18 mouse cellular contexts compared by ENCODE assay signal in the genomic region with DNA sequence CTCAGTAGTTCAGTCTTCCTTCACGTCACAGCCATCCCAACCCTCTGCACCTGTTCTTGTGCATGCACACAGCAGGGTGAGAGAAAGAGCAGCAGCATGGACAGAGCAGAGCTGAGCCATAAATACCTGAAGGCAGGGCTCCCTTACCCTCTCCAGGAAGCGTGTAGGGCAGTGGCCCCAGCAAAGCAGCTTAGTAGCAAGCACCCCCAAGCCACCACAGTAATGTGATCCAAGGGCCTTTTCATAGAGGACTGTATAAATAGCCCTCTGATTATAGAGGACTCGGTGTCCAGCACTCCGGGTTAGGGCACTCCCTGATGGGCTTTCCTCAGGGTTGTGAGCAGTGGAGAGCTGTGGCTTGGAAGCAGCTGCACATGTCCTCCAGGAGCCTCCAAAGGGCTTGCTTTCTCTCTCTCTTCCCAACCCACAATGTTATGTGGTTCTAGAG. TPM values are rescaled to one million over a fixed set of nuclear protein-coding genes. Genes with fewer than 3 reads are reported as not detected.
DNase-seq lines count a peak whose midpoint lies in the region; ATAC-seq and TF ChIP-seq lines count a peak whose summit lies in the region.
"Had no signal": no experiment of that assay in that cellular context is flagged by ENCODE, and none has a peak within 500 bp of the region (broad histone marks: within the 10 kb centered on the region; RNA-seq: fewer than 3 reads in every experiment).

No protein-coding gene starts in this region.

- ATAC-seq in heart, embryonic 14.5 days (ENCODE audit: insufficient number of reproducible peaks, insufficient read depth, low FRiP score, low read depth) = peak; percentile 29; the same call in 1 of the 2 replicates
- ATAC-seq in heart, embryonic 12.5 days (ENCODE audit: insufficient number of reproducible peaks, low FRiP score) = no peak
- ATAC-seq in embryonic facial prominence, embryonic 15.5 days (ENCODE audit: insufficient number of reproducible peaks, low FRiP score, low TSS enrichment, low read depth) = peak; percentile 71; the same call in 1 of the 2 replicates
- peak; percentile 74 for ATAC-seq in limb, embryonic 15.5 days (ENCODE audit: insufficient number of reproducible peaks, low FRiP score, low TSS enrichment, low read depth)
- ATAC-seq in liver, postnatal 0 days = no peak
- no peak for ATAC-seq in erythroid progenitor cell, adult 5-6 weeks (replicated peaks; ENCODE audit: low FRiP score, poor library complexity, severe bottlenecking)
- ATAC-seq: forebrain, embryonic 14.5 days; lung, postnatal 0 days; midbrain, embryonic 16.5 days had no signal

- no peak for TF ChIP-seq POLR2A in cerebellum, adult 2 months (IDR thresholded peaks at IDR 0.05; ENCODE audit: borderline replicate concordance, insufficient read depth, low read length)

- peaks cover 15% of the 10 kb centered on the region for H3K36me3 ChIP-seq in heart, embryonic 14.5 days (ENCODE audit: control insufficient read depth, insufficient read depth, low read length)
- H3K36me3 ChIP-seq in heart, embryonic 12.5 days = 0 out of 2 replicates have a peak, but pooled peaks cover 4% of the 10 kb centered on the region
- peaks cover 12% of the 10 kb centered on the region; the same call in 1 of the 2 replicates for H3K36me3 ChIP-seq in embryonic facial prominence, embryonic 15.5 days
- peaks cover 7% of the 10 kb centered on the region; the same call in 1 of the 2 replicates for H3K36me3 ChIP-seq in limb, embryonic 15.5 days
- H3K36me3 ChIP-seq in liver, postnatal 0 days (replicated peaks; ENCODE audit: insufficient read depth, low read length) = 0 out of 2 replicates have a peak, but pooled peaks cover 2% of the 10 kb centered on the region
- H3K36me3 ChIP-seq: hindbrain, embryonic 13.5 days had no signal

- H3K9me3 ChIP-seq in heart, embryonic 14.5 days (ENCODE audit: control insufficient read depth, low read length) = no peaks in the 10 kb centered on the region
- H3K9me3 ChIP-seq in heart, embryonic 12.5 days (replicated peaks) = no peaks in the 10 kb centered on the region
- H3K9me3 ChIP-seq in embryonic facial prominence, embryonic 15.5 days (replicated peaks) = no peaks in the 10 kb centered on the region
- H3K9me3 ChIP-seq in limb, embryonic 15.5 days = no peaks in the 10 kb centered on the region
- H3K9me3 ChIP-seq in liver, postnatal 0 days (ENCODE audit: low read length) = no peaks in the 10 kb centered on the region
- H3K9me3 ChIP-seq: hindbrain, embryonic 13.5 days; megakaryocyte, embryonic 14.5 days; neural tube, embryonic 12.5 days had no signal

- peaks cover 15% of the 10 kb centered on the region for H3K4me1 ChIP-seq in cerebellum, adult 2 months (ENCODE audit: control insufficient read depth, insufficient read depth, low read length)
- peaks cover 22 to 39% of the 10 kb centered on the region in 2 experiments for H3K4me1 ChIP-seq in heart, embryonic 14.5 days (ENCODE audit: control insufficient read depth in 2 of 2, insufficient read depth in 2 of 2, low read length in 2 of 2)
- H3K4me1 ChIP-seq in heart, embryonic 12.5 days (replicated peaks) = peaks cover 58% of the 10 kb centered on the region
- H3K4me1 ChIP-seq in embryonic facial prominence, embryonic 15.5 days = peaks cover 39% of the 10 kb centered on the region
- peaks cover 20% of the 10 kb centered on the region for H3K4me1 ChIP-seq in limb, embryonic 15.5 days
- peaks cover 6% of the 10 kb centered on the region for H3K4me1 ChIP-seq in liver, postnatal 0 days (ENCODE audit: insufficient read depth)
- H3K4me1 ChIP-seq: megakaryocyte, embryonic 14.5 days had no signal

- peak; percentile 40 to 45 for DNase-seq in cerebellum, adult 2 months
- no peak for DNase-seq in cerebellum, adult 9-10 months
- no peak for DNase-seq in liver, postnatal 0 days
- DNase-seq: adrenal gland, postnatal 14 days; kidney, adult 18-20 months had no signal

- no peak for TF ChIP-seq CTCF in cerebellum, adult 2 months (IDR thresholded peaks at IDR 0.05; ENCODE audit: borderline replicate concordance, insufficient read depth, low read depth, low read length)
- TF ChIP-seq CTCF in liver, postnatal 0 days (IDR thresholded peaks at IDR 0.05; ENCODE audit: low read depth) = no peak

- TF ChIP-seq EP300 in liver, postnatal 0 days (IDR thresholded peaks at IDR 0.05; ENCODE audit: low read depth) = no peak

- WGBS in cerebellum, adult 2 months = 27% methylated on average over 4 of the region's 4 CpGs
- 51% methylated on average over 4 of the region's 4 CpGs for WGBS in heart, embryonic 14.5 days
- WGBS in heart, embryonic 12.5 days = 66% methylated on average over 4 of the region's 4 CpGs
- 62% methylated on average over 4 of the region's 4 CpGs for WGBS in embryonic facial prominence, embryonic 15.5 days
- WGBS in limb, embryonic 15.5 days = 47% methylated on average over 4 of the region's 4 CpGs
- 83% methylated on average over 4 of the region's 4 CpGs for WGBS in liver, postnatal 0 days (ENCODE audit: insufficient replicate concordance)

- H3K9ac ChIP-seq in heart, embryonic 14.5 days (ENCODE audit: low read length) = no peak overlapping the region
- no peak overlapping the region for H3K9ac ChIP-seq in heart, embryonic 12.5 days
- no peak overlapping the region for H3K9ac ChIP-seq in embryonic facial prominence, embryonic 15.5 days
- H3K9ac ChIP-seq in limb, embryonic 15.5 days = no peak overlapping the region
- no peak overlapping the region for H3K9ac ChIP-seq in liver, postnatal 0 days (replicated peaks)
- H3K9ac ChIP-seq: hindbrain, embryonic 13.5 days; neural tube, embryonic 12.5 days had no signal

- peak overlapping the region; percentile 56 for H3K27ac ChIP-seq in cerebellum, adult 2 months (ENCODE audit: insufficient read depth, low read length)
- H3K27ac ChIP-seq in heart, embryonic 14.5 days (replicated peaks in 1 of 2; ENCODE audit: control insufficient read depth in 1 of 2, insufficient read depth in 1 of 2, low read depth in 2 of 2, low read length in 2 of 2) = no peak overlapping the region
- no peak overlapping the region for H3K27ac ChIP-seq in heart, embryonic 12.5 days (ENCODE audit: poor library complexity, severe bottlenecking)
- no peak overlapping the region; the same call in 1 of the 2 replicates for H3K27ac ChIP-seq in embryonic facial prominence, embryonic 15.5 days (replicated peaks)
- H3K27ac ChIP-seq in limb, embryonic 15.5 days = no peak overlapping the region
- H3K27ac ChIP-seq in liver, postnatal 0 days (ENCODE audit: low read depth) = no peak overlapping the region
- H3K27ac ChIP-seq: hindbrain, embryonic 13.5 days; layer of hippocampus, adult 2 months; neural tube, embryonic 12.5 days had no signal

- no peaks in the 10 kb centered on the region for H3K27me3 ChIP-seq in cerebellum, adult 2 months (ENCODE audit: control insufficient read depth, insufficient read depth, low read length)
- no peaks in the 10 kb centered on the region for H3K27me3 ChIP-seq in heart, embryonic 14.5 days (ENCODE audit: control insufficient read depth, insufficient read depth, low read length)
- H3K27me3 ChIP-seq in heart, embryonic 12.5 days (replicated peaks) = no peaks in the 10 kb centered on the region
- no peaks in the 10 kb centered on the region for H3K27me3 ChIP-seq in embryonic facial prominence, embryonic 15.5 days
- H3K27me3 ChIP-seq in limb, embryonic 15.5 days = no peaks in the 10 kb centered on the region
- no peaks in the 10 kb centered on the region for H3K27me3 ChIP-seq in liver, postnatal 0 days (ENCODE audit: insufficient read depth, low read length)
- H3K27me3 ChIP-seq: hindbrain, embryonic 13.5 days; neural tube, embryonic 12.5 days had no signal

- H3K4me2 ChIP-seq in heart, embryonic 14.5 days (ENCODE audit: low read length) = no peak overlapping the region
- no peak overlapping the region for H3K4me2 ChIP-seq in heart, embryonic 12.5 days
- H3K4me2 ChIP-seq in embryonic facial prominence, embryonic 15.5 days (replicated peaks) = no peak overlapping the region
- H3K4me2 ChIP-seq in limb, embryonic 15.5 days = no peak overlapping the region
- no peak overlapping the region for H3K4me2 ChIP-seq in liver, postnatal 0 days (ENCODE audit: low read depth, low read length)
- H3K4me2 ChIP-seq: hindbrain, embryonic 13.5 days; liver, embryonic 11.5 days; neural tube, embryonic 12.5 days had no signal

- no peak overlapping the region for H3K4me3 ChIP-seq in cerebellum, adult 2 months (replicated peaks; ENCODE audit: insufficient read depth, low read depth, low read length)
- no peak overlapping the region for H3K4me3 ChIP-seq in heart, embryonic 14.5 days (ENCODE audit: control insufficient read depth in 1 of 2, insufficient read depth in 1 of 2, low read depth in 1 of 2, low read length in 2 of 2)
- no peak overlapping the region for H3K4me3 ChIP-seq in heart, embryonic 12.5 days
- H3K4me3 ChIP-seq in embryonic facial prominence, embryonic 15.5 days (replicated peaks) = no peak overlapping the region
- H3K4me3 ChIP-seq in limb, embryonic 15.5 days = no peak overlapping the region
- H3K4me3 ChIP-seq in liver, postnatal 0 days (ENCODE audit: low read depth, low read length) = no peak overlapping the region
- H3K4me3 ChIP-seq: hindbrain, embryonic 13.5 days; layer of hippocampus, adult 2 months; megakaryocyte, embryonic 14.5 days; neural tube, embryonic 12.5 days had no signal

RNA-seq across cellular contexts. Expression of a gene that starts 40.0 kb away (rescaled TPM):
- polyA plus RNA-seq in cerebellum, adult 2 months (2012; rRNA removed) = 84.5 and 86.2 TPM in 2 replicates
- 15.2 and 18.4 TPM in 2 replicates for polyA plus RNA-seq in heart, embryonic 14.5 days (2014; fragmentation: Nextera tagmentation; extraction: Ambion mirVana)
- 14.6 and 16.5 TPM in 2 replicates for polyA plus RNA-seq in heart, embryonic 12.5 days (2016; fragmentation: Nextera tagmentation; extraction: Ambion mirVana)
- polyA plus RNA-seq in embryonic facial prominence, embryonic 15.5 days (2015; fragmentation: Nextera tagmentation; extraction: Ambion mirVana) = 28.9 TPM in 2 replicates
- polyA plus RNA-seq in limb, embryonic 15.5 days (2015; fragmentation: Nextera tagmentation; extraction: Ambion mirVana) = 22.3 and 22.5 TPM in 2 replicates
- polyA plus RNA-seq in liver, postnatal 0 days (2015; fragmentation: Nextera tagmentation; extraction: Ambion mirVana) = 2.5 and 2.9 TPM in 2 replicates
- 7.9 and 11.7 TPM in 2 replicates for total RNA-seq in erythroid progenitor cell, adult 5-6 weeks (2015; ENCODE audit: low replicate concordance)
- 4.1 and 5.7 TPM in 2 replicates for total RNA-seq in erythroid progenitor cell, adult 5-6 weeks (2017; ENCODE audit: low replicate concordance)

Comparison
In these comparisons a context has a peak if more than half of its experiments do, and no peak if none do; other contexts are left out.
1. DNase-seq: peak in cerebellum, adult 2 months (2 of 2); none in cerebellum, adult 9-10 months (single experiment) and liver, postnatal 0 days (single experiment).
2. ATAC-seq: peak in heart, embryonic 14.5 days (single experiment), embryonic facial prominence, embryonic 15.5 days (single experiment) and limb, embryonic 15.5 days (single experiment); none in heart, embryonic 12.5 days (single experiment), liver, postnatal 0 days (single experiment) and erythroid progenitor cell, adult 5-6 weeks (single experiment).